Mouse (Mus musculus) kidney, adult 2 months (tissue): ENCODE measurements at regions not wholly inside any gene's neighbourhood (a gene's known extent, or its start where the extent isn't known, plus 50 kb on each side); places are given as distances from the start of the nearest gene placed in this dataset.

Source experiments
- DNase-seq: peaks from one replicate; pipeline ENCODE4 v3.0.0; 2021
- H3K27ac ChIP-seq: fragments of 200-500 bp; 2 replicates; pipeline ENCODE4 v1.5.1; 2012; ENCODE audit warnings: low read depth, low read length, control low read depth, inconsistent platforms; ENCODE audit not compliant: insufficient read depth
- H3K27me3 ChIP-seq: fragments of 200-500 bp; replicated peaks from 2 replicates; pipeline ENCODE4 v1.6.1; 2012; ENCODE audit warnings: mild to moderate bottlenecking, moderate library complexity, low read length, inconsistent platforms; ENCODE audit not compliant: control insufficient read depth, insufficient read depth
- H3K36me3 ChIP-seq: fragments of 200-500 bp; 2 replicates; pipeline ENCODE4 v1.6.1; 2012; ENCODE audit warnings: mild to moderate bottlenecking, moderate library complexity, low read length, inconsistent platforms; ENCODE audit not compliant: control insufficient read depth, insufficient read depth
- H3K4me1 ChIP-seq: fragments of 200-500 bp; 2 replicates; pipeline ENCODE4 v1.6.1; 2011; ENCODE audit warnings: low read length; ENCODE audit not compliant: control insufficient read depth, insufficient read depth
- H3K4me3 ChIP-seq: fragments of 200-500 bp; 2 replicates; pipeline ENCODE4 v1.5.1; 2011; ENCODE audit warnings: mild to moderate bottlenecking, low read depth, low read length, control low read depth; ENCODE audit not compliant: insufficient read depth
- CTCF ChIP-seq: fragments of 200-500 bp; conservative IDR thresholded peaks from 2 replicates; pipeline ENCODE4 v1.5.1; 2011; ENCODE audit warnings: low read depth, mild to moderate bottlenecking, control low read depth, low read length, moderate library complexity, mixed read lengths; ENCODE audit not compliant: insufficient read depth, insufficient read length
- POLR2A ChIP-seq: fragments of 200-500 bp; IDR thresholded peaks from one replicate; pipeline ENCODE4 v1.6.1; 2011; ENCODE audit warnings: low read depth, low read length, control low read depth
- WGBS: fragments of 180-500 bp; shearing (Covaris S2); methylation state at CpG from one replicate; pipeline ENCODE4 v1.1.7; 2018; 5-methylcytosine and 5-hydroxymethylcytosine counted together

GRCm38 (mm10) chr6:101720513-101720912 is 342.8 kb upstream of the Pdzrn3 start:
- H3K27me3 ChIP-seq = no peaks in the 10 kb centered on the region
- no peak for TF ChIP-seq CTCF
- no peak for TF ChIP-seq POLR2A
- no peaks in the 10 kb centered on the region for H3K36me3 ChIP-seq
- no peak overlapping the region for H3K27ac ChIP-seq
- H3K4me3 ChIP-seq = no peak overlapping the region
- H3K4me1 ChIP-seq = no peaks in the 10 kb centered on the region; the same call in 1 of the 2 replicates
- peak; percentile 71 for DNase-seq

GRCm38 (mm10) chr6:101689684-101690083 is 312.0 kb upstream of the Pdzrn3 start:
- no peak for DNase-seq
- no peaks in the 10 kb centered on the region for H3K27me3 ChIP-seq
- no peak overlapping the region for H3K4me3 ChIP-seq
- 91% methylated on average over 2 of the region's 2 CpGs for WGBS
- no peaks in the 10 kb centered on the region for H3K4me1 ChIP-seq
- no peaks in the 10 kb centered on the region for H3K36me3 ChIP-seq
- no peak overlapping the region for H3K27ac ChIP-seq
- no peak for TF ChIP-seq POLR2A
- TF ChIP-seq CTCF = no peak

GRCm38 (mm10) chr6:101686578-101686977 is 308.9 kb upstream of the Pdzrn3 start:
- no peak for TF ChIP-seq POLR2A
- TF ChIP-seq CTCF = no peak
- Histone ChIP-seq H3K27ac (no peak overlapping the region), H3K4me3 (no peak overlapping the region), H3K4me1 (no peaks in the 10 kb centered on the region), H3K36me3 (no peaks in the 10 kb centered on the region), H3K27me3 (no peaks in the 10 kb centered on the region)
- DNase-seq = no peak

- Histone ChIP-seq H3K4me3 (no peak overlapping the region), H3K27ac (no peak overlapping the region), H3K4me1 (no peaks in the 10 kb centered on the region), H3K27me3 (no peaks in the 10 kb centered on the region), H3K36me3 (no peaks in the 10 kb centered on the region)
- TF ChIP-seq POLR2A = no peak
- no peak for TF ChIP-seq CTCF
- 69% methylated on average over 8 of the region's 8 CpGs for WGBS
- no peak for DNase-seq
These were observed 308.0 kb upstream of the Pdzrn3 start for GRCm38 (mm10) chr6:101685734-101686133.

- H3K4me1 ChIP-seq = no peaks in the 10 kb centered on the region
- WGBS = 74% methylated on average over 2 of the region's 2 CpGs
- no peak overlapping the region for H3K4me3 ChIP-seq
- H3K27me3 ChIP-seq = no peaks in the 10 kb centered on the region
- DNase-seq = no peak
- no peaks in the 10 kb centered on the region for H3K36me3 ChIP-seq
- TF ChIP-seq CTCF = peak; percentile 33; the same call in 1 of the 2 replicates
- TF ChIP-seq POLR2A = no peak
- no peak overlapping the region for H3K27ac ChIP-seq
These were observed 306.7 kb upstream of the Pdzrn3 start for GRCm38 (mm10) chr6:101684390-101684789.

- no peak for TF ChIP-seq POLR2A
- no peak for TF ChIP-seq CTCF
- Histone ChIP-seq H3K36me3 (no peaks in the 10 kb centered on the region), H3K4me3 (no peak overlapping the region), H3K27me3 (no peaks in the 10 kb centered on the region), H3K4me1 (no peaks in the 10 kb centered on the region), H3K27ac (no peak overlapping the region)
- no peak for DNase-seq
- WGBS = 64% methylated on average over 4 of the region's 4 CpGs
These were observed 297.1 kb upstream of the Pdzrn3 start for GRCm38 (mm10) chr6:101674846-101675245.

GRCm38 (mm10) chr6:101670770-101671169 is 293.1 kb upstream of the Pdzrn3 start:
- 76% methylated on average over 5 of the region's 5 CpGs for WGBS
- no peak overlapping the region for H3K4me3 ChIP-seq

GRCm38 (mm10) chr6:101669118-101669845 is 291.6 kb upstream of the Pdzrn3 start:
- H3K4me1 ChIP-seq = no peaks in the 10 kb centered on the region

More at GRCm38 (mm10) chr6:101670770-101671169, 293.1 kb upstream of the Pdzrn3 start:
- DNase-seq = no peak
- Histone ChIP-seq H3K36me3 (no peaks in the 10 kb centered on the region), H3K27ac (no peak overlapping the region), H3K4me1 (no peaks in the 10 kb centered on the region), H3K27me3 (no peaks in the 10 kb centered on the region)
- TF ChIP-seq POLR2A (no peak), CTCF (no peak)

More at GRCm38 (mm10) chr6:101669118-101669845, 291.6 kb upstream of the Pdzrn3 start:
- Histone ChIP-seq H3K36me3 (no peaks in the 10 kb centered on the region), H3K27ac (no peak overlapping the region), H3K27me3 (no peaks in the 10 kb centered on the region), H3K4me3 (no peak overlapping the region)
- TF ChIP-seq POLR2A = no peak
- no peak for TF ChIP-seq CTCF
- no peak for DNase-seq
- WGBS = 76% methylated on average over 5 of the region's 5 CpGs
